Mouse (Mus musculus): Measurements from ENCODE around the gene Sptlc2.

Sptlc2 gene

GRCm38 (mm10) chr12:87397126-87397525, 9.0 kb upstream of the Sptlc2 start:
- no peak for DNase-seq (ENCODE audit: low spot score in 2 of 2)

GRCm38 (mm10) chr12:87394316-87394715, 6.2 kb upstream of the Sptlc2 start:
- no peak for DNase-seq (ENCODE audit: low spot score in 2 of 2)

GRCm38 (mm10) chr12:87393447-87394145, 5.4 kb upstream of the Sptlc2 start:
- no peak for DNase-seq (ENCODE audit: low spot score in 2 of 2)

GRCm38 (mm10) chr12:87391355-87391754, 3.2 kb upstream of the Sptlc2 start:
- DNase-seq (ENCODE audit: low spot score in 2 of 2): no peak

- DNase-seq (ENCODE audit: low spot score in 2 of 2): no peak
These were observed 1.1 kb upstream of the Sptlc2 start for GRCm38 (mm10) chr12:87389231-87389630.

- peak in 1 of 2 experiments; percentile 34 for DNase-seq (ENCODE audit: low spot score in 2 of 2)
These were observed 709 bp downstream of the Sptlc2 start for GRCm38 (mm10) chr12:87387171-87388121.

- DNase-seq (ENCODE audit: low spot score in 2 of 2): no peak
These were observed 3.1 kb downstream of the Sptlc2 start for GRCm38 (mm10) chr12:87385051-87385450.

GRCm38 (mm10) chr12:87381380-87381682, 6.8 kb downstream of the Sptlc2 start:
- no peak for DNase-seq (ENCODE audit: low spot score in 2 of 2)

- DNase-seq (ENCODE audit: low spot score in 2 of 2): no peak
These were observed 7.4 kb downstream of the Sptlc2 start for GRCm38 (mm10) chr12:87380586-87381379.

GRCm38 (mm10) chr12:87379496-87379895, 8.7 kb downstream of the Sptlc2 start:
- DNase-seq (ENCODE audit: low spot score in 2 of 2): no peak

GRCm38 (mm10) chr12:87374159-87374558, 14.0 kb downstream of the Sptlc2 start:
- DNase-seq (ENCODE audit: low spot score in 2 of 2): no peak

- DNase-seq (ENCODE audit: low spot score in 2 of 2): no peak
These were observed 18.8 kb downstream of the Sptlc2 start for GRCm38 (mm10) chr12:87369319-87369718.

- no peak for DNase-seq (ENCODE audit: low spot score in 2 of 2)
These were observed 20.1 kb downstream of the Sptlc2 start for GRCm38 (mm10) chr12:87368092-87368491.

- DNase-seq (ENCODE audit: low spot score in 2 of 2): no peak
These were observed 22.5 kb downstream of the Sptlc2 start for GRCm38 (mm10) chr12:87365676-87366075.

- no peak for DNase-seq (ENCODE audit: low spot score in 2 of 2)
These were observed 26.0 kb downstream of the Sptlc2 start for GRCm38 (mm10) chr12:87362111-87362510.

- DNase-seq (ENCODE audit: low spot score in 2 of 2): no peak
These were observed 40.1 kb downstream of the Sptlc2 start for GRCm38 (mm10) chr12:87348029-87348428.

GRCm38 (mm10) chr12:87347511-87347910, 40.6 kb downstream of the Sptlc2 start:
- no peak for DNase-seq (ENCODE audit: low spot score in 2 of 2)

- no peak for DNase-seq (ENCODE audit: low spot score in 2 of 2)
These were observed 45.0 kb downstream of the Sptlc2 start for GRCm38 (mm10) chr12:87343084-87343605.

- no peak for DNase-seq (ENCODE audit: low spot score in 2 of 2)
These were observed 50.1 kb downstream of the Sptlc2 start for GRCm38 (mm10) chr12:87338082-87338481.

GRCm38 (mm10) chr12:87334886-87335285, 53.3 kb downstream of the Sptlc2 start:
- no peak for DNase-seq (ENCODE audit: low spot score in 2 of 2)

GRCm38 (mm10) chr12:87333794-87334193, 54.4 kb downstream of the Sptlc2 start:
- DNase-seq (ENCODE audit: low spot score in 2 of 2): no peak

- no peak for DNase-seq (ENCODE audit: low spot score in 2 of 2)
These were observed 55.6 kb downstream of the Sptlc2 start for GRCm38 (mm10) chr12:87332511-87332910.
